Mouse (Mus musculus) erythroblast, adult 5-6 weeks (primary cell): ENCODE measurements around the gene 4930518I15Rik. TPM values are rescaled to one million over a fixed set of nuclear protein-coding genes. Genes with fewer than 3 reads are reported as not detected.
"Not testable (repeated sequence)": the region's sequence is repeated elsewhere in the genome, so short reads cannot be mapped to it uniquely, and the experiment has no call there.

Source experiments
- ATAC-seq: replicated peaks from 2 replicates; pipeline ENCODE4 v1.8.0; 2016; ENCODE audit warnings: moderate number of reproducible peaks, mild to moderate bottlenecking, moderate TSS enrichment, inconsistent platforms; ENCODE audit not compliant: poor library complexity, low FRiP score, severe bottlenecking
- total RNA-seq, 2 experiments: library from RNA; stranded (forward) in 1 of 2; stranded (reverse) in 1 of 2; fragments of 150-400 nt in 1 of 2; fragments of 200-764, 138-1000 nt in 1 of 2; gene quantifications; 2 replicates each; pipeline versions ENCODE4 v1.2.3 to v1.2.4; 2015 to 2017; ENCODE audit warnings: low replicate concordance in 2 of 2

4930518I15Rik gene
- total RNA-seq, 2 experiments from 2014 or later = 4.6 TPM; not detected in 1

- peak; percentile 82 for ATAC-seq
Measured at GRCm38 (mm10) chr2:156882431-156883001, 24.8 kb upstream of the 4930518I15Rik start.

GRCm38 (mm10) chr2:156879541-156879940 lies 21.8 kb upstream of the 4930518I15Rik start:
- ATAC-seq = no peak

- no peak for ATAC-seq
Measured at GRCm38 (mm10) chr2:156877726-156878125, 20.0 kb upstream of the 4930518I15Rik start.

- no peak for ATAC-seq
Measured at GRCm38 (mm10) chr2:156874760-156875510, 17.2 kb upstream of the 4930518I15Rik start.

GRCm38 (mm10) chr2:156874047-156874759 lies 16.5 kb upstream of the 4930518I15Rik start:
- no peak for ATAC-seq

DNA sequence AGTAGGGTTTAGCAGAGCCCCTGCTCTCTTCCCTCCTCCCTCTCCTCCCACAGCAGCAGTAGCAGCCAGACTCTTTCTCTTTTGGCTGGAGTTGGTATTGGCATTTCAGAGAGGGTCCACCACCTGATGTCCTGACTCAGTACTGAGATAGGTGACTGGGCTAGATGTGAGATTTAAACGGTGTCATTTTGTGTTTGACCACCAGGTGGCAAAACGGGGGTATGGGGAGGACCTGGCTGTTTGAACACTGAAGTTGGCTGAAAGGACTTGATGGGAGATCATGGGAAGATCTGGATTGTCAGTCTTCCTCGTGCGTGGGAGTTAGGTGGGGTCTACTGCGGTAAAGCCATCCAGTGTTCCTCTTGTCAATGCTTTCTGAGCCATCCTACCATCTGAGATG lies 15.9 kb upstream of the 4930518I15Rik start:
- ATAC-seq = peak; percentile 81

GRCm38 (mm10) chr2:156870519-156870918 lies 12.8 kb upstream of the 4930518I15Rik start:
- ATAC-seq = no peak

GRCm38 (mm10) chr2:156869554-156869953 lies 11.8 kb upstream of the 4930518I15Rik start:
- ATAC-seq = no peak

GRCm38 (mm10) chr2:156868994-156869393 lies 11.2 kb upstream of the 4930518I15Rik start:
- no peak for ATAC-seq

DNA sequence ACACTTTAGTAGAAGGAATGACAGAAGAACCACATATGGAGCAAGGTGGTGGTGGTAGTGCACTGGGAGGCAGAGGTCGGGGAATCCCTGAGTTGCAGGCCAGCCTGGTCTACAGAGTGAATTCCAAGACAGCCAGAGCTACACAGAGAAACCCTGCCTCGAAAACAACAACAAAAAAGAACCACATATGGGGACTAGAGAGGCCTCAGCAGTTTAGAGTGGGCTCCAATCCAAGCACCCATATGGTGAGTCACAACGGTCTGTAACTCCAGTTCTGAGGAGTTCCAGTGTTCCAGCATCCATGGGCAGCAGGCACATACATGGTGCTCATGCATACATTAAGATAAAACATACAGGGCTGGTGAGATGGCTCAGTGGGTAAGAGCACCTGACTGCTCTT lies 6.7 kb upstream of the 4930518I15Rik start:
- ATAC-seq = no peak

- peak; percentile 52 for ATAC-seq
Measured at GRCm38 (mm10) chr2:156863487-156864160, 5.9 kb upstream of the 4930518I15Rik start.

- ATAC-seq = peak; percentile 89
Measured at GRCm38 (mm10) chr2:156862772-156863486, 5.2 kb upstream of the 4930518I15Rik start, which contains the start of gene Rab5if. Gene Rab5if, plus strand, starts transcription at chr2:156863128.

DNA sequence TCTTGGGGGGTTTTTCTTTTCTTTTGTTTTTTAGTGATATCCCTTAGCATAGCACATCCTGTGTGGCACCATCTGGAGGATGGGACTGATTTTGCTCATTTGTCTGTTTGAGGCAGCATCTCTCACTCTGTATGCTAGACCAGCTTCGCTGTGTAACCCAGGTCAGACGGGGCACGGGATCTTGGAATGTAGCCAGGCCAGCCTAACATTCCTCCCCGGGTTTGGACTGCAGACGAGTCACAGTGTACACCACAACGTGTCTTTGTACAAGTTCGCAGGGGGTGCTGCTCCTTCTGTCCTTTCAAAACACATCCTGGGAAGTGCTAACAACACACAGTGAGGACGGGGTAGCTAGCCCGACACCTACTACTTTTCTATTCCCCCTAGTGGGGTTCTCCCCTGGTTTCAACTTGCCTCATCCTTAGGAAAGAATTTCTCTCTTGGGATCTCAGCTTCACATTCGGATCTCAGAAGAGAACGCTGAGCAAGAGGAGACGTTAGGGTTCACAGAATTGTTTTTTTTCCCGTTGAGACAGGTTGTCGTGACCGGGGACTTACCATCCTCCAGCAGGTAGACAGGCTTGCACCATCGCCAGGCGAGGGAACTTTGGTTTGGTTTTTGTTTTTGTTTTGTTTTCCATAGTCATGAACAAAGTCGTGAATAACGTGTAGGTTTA lies 4.4 kb upstream of the 4930518I15Rik start:
- ATAC-seq = peak; percentile 49

GRCm38 (mm10) chr2:156858671-156859070 lies 925 bp upstream of the 4930518I15Rik start:
- ATAC-seq = no peak

DNA sequence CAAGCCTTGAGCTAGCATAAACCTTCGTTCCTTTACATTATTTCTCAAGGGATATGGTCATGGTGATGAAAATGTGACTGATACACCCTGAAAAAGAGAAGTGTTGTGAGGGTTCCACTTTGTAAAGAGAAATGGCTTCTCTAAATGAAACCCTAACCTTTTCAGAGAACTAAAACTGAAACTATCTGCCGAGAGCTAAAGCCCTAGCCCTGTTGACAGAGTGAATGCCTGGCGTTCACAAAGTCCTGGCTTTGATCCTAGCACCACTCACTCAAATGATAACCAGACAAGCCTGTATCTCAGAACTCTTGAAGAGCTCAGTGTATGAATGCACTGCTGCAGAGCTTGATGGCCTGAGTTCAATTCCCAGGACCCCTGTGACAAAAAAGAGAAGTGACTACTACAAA lies 358 bp downstream of the 4930518I15Rik start:
- no peak for ATAC-seq

GRCm38 (mm10) chr2:156856311-156856710 lies 1.4 kb downstream of the 4930518I15Rik start:
- no peak for ATAC-seq

- ATAC-seq = not testable (repeated sequence)
Measured at GRCm38 (mm10) chr2:156853999-156854771, 3.6 kb downstream of the 4930518I15Rik start.

GRCm38 (mm10) chr2:156853584-156853983 lies 4.2 kb downstream of the 4930518I15Rik start:
- not testable (repeated sequence) for ATAC-seq
